Mouse (Mus musculus) layer of hippocampus, adult 18-20 months (tissue): Measurements from ENCODE around the gene Kit. TPM values are rescaled to one million over a fixed set of nuclear protein-coding genes. Genes with fewer than 3 reads are reported as not detected.

Source experiments
- DNase-seq, 2 experiments: peaks; one replicate each; pipeline ENCODE4 v3.0.0; 2022; ENCODE audit warnings: low spot score in 2 of 2
- total RNA-seq, 2 experiments: library from RNA; stranded (reverse); gene quantifications; 2 replicates each; pipeline ENCODE4 v1.2.3; 2021

Kit gene
- total RNA-seq, 2 experiments from 2014 or later: 73.3 to 78.2 TPM

GRCm38 (mm10) chr5:75705421-75705820, 130.7 kb downstream of the Kit start:
- DNase-seq: no peak
